Mouse (Mus musculus) liver, adult 2 months (tissue): ENCODE measurements around the gene Slc26a8.

ENCODE experiments used
- CTCF ChIP-seq: fragments of 200-500 bp; IDR thresholded peaks from 2 replicates; pipeline ENCODE4 v1.5.1; 2011; ENCODE audit warnings: low read depth, low read length, control low read depth
- POLR2A ChIP-seq: fragments of 200-500 bp; IDR thresholded peaks from 2 replicates; pipeline ENCODE4 v1.6.1; 2011; ENCODE audit warnings: low read length, control low read depth; ENCODE audit not compliant: insufficient read depth; ENCODE audit errors: extremely low read depth

DNA sequence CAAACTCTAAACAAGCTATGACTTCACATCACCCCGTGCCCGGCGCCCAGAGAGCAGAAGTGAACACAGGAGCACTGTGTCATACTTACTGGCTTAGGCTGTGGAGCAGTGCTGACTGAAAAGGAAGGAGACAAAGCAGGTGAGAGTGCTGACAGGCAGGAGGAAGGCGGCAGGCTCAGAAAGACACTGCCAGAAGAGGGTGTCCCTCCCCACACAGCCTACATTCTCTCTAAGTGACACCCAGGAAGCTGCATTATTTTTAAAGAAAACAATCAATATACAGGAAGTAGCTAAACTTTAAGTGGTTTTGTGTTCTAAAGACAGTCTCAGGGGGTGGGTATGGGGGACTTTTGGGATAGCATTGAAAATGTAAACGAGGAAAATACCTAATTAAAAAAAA is 89.3 kb downstream of the Slc26a8 start:
- TF ChIP-seq CTCF: no peak
- TF ChIP-seq POLR2A: no peak
